Mouse (Mus musculus) spleen, adult 18-20 months (tissue): Measurements from ENCODE around the gene Zbtb17.

Source experiments
- DNase-seq, 2 experiments: peaks; one replicate each; pipeline ENCODE4 v3.0.0; 2022; ENCODE audit warnings: mixed read lengths in 2 of 2

Zbtb17 gene

DNA sequence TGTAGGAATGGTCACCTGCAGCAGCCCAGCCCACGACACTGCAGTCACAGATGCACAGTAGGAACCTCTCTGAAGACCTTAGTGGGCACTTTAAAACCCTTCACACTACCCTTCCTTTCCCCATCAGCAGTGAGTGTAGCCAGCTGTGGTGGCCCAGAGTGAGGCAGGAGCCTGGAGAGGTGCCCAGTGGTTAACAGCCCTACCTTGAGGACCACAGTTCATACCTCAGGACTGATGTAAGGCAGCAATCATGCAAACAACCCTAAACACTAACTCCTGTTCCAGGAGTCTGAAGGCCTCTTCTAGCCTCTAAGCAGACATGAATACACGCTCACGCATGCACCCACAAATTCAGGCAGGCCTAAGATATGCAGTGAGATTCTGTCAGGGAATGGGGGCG is 60.0 kb downstream of the Zbtb17 start:
- DNase-seq = no peak

DNA sequence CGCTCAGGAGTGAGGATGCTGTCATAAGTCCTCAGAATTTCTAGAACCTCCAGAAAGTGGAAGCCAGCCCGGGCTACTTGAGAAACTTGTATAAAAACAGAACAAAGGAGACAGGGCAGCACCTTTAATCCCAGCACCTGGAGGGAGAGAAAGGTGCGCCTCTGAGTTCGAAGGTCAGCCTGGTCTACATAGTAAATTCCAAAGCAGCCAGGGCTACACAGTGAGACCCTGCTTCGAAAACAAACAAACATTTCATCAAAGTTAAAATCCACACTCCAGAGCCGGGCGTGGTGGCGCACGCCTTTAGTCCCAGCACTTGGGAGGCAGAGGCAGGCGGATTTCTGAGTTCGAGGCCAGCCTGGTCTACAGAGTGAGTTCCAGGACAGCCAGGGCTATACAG is 61.4 kb downstream of the Zbtb17 start:
- no peak for DNase-seq

- DNase-seq = peak; percentile 16 to 26
Observed at GRCm38 (mm10) chr4:141506352-141506751, 61.9 kb downstream of the Zbtb17 start.

- DNase-seq = no peak
Observed at GRCm38 (mm10) chr4:141506893-141507292, 62.4 kb downstream of the Zbtb17 start.

DNA sequence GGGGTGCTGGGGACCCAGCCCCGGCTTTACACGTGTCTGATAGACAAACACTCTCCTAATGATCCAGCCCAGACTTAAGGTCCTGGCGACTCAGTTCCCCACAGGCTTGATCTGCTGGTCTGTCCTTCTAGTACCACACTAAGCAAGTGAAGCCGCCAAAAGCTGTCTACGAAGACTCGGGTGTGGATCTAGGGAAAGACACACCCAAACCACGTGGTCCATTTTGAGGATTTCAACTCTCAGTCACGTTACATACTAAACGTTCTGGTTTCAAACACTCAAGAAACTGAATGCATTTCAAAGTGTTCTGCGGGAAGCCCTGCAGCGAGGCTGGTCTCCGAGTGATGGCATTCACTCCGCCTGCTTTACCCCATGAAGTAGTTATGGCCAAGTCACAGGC is 66.0 kb downstream of the Zbtb17 start:
- DNase-seq = no peak

GRCm38 (mm10) chr4:141512145-141512544 is 67.7 kb downstream of the Zbtb17 start:
- DNase-seq = no peak

DNA sequence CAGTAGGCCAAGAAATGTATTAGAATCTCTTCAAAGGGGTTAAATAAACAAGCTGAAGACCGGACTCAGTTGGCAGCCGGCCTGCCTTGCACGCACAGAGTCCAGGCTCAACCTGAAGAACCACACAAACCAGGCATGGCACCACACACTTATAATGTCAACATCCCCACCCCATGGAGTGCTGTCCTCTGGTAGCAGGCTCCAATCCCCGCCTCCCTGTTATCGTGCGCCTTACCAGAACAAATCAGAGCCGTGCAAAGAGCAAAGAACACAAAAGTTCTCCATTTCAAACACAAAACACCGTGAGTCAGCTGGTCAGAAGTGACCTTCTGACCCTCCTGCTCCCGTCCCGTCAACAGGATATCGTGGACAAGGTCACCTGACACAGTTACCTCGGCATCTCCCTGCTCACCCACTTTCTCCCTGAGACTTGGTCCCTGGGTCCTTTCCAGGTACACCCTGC is 69.8 kb downstream of the Zbtb17 start:
- no peak for DNase-seq
